Mouse (Mus musculus) heart, embryonic 15.5 days (tissue): ENCODE results near the gene Gm38394. TPM values are rescaled to one million over a fixed set of nuclear protein-coding genes. Genes with fewer than 3 reads are reported as not detected.

Experiments used
- polyA plus RNA-seq: library from polyadenylated mRNA; unstranded; fragments of >200 nt; fragmentation: Nextera tagmentation; extraction: Ambion mirVana; gene quantifications from 2 replicates; pipeline ENCODE4 v1.2.1, GENCODE M21; 2015

The Gm38394 gene
- polyA plus RNA-seq, 1 experiment from 2014 or later: 3.4 TPM

Other genes with a start within 250 kb of the Gm38394 start
- gene Sox13, start 236.9 kb downstream of the Gm38394 start, polyA plus RNA-seq: 4.5 and 6.2 TPM in 2 replicates
- 352 and 384 TPM in 2 replicates for gene Snrpe, start 51.0 kb downstream of the Gm38394 start, polyA plus RNA-seq
- not detected in 2 replicates for gene Zbed6, start 433 bp downstream of the Gm38394 start, polyA plus RNA-seq
- gene Lax1, start 28.8 kb upstream of the Gm38394 start, polyA plus RNA-seq: 0.31 and 2.1 TPM in 2 replicates
- 11.2 and 13.6 TPM in 2 replicates for gene Atp2b4, start 139.7 kb upstream of the Gm38394 start, polyA plus RNA-seq
- 0.18 and 0.36 TPM in 2 replicates for gene Optc, start 246.7 kb upstream of the Gm38394 start, polyA plus RNA-seq